Mouse (Mus musculus): ENCODE measurements around the gene Anapc15-ps. TPM values are rescaled to one million over a fixed set of nuclear protein-coding genes. Genes with fewer than 3 reads are reported as not detected.

Gene Anapc15-ps
- not detected in 2 replicates for polyA plus RNA-seq (2021; fragmentation: Nextera tagmentation)
- long read RNA-seq, experiment 1 = 0 reads
- long read RNA-seq, experiment 2 = 0 reads

DNA sequence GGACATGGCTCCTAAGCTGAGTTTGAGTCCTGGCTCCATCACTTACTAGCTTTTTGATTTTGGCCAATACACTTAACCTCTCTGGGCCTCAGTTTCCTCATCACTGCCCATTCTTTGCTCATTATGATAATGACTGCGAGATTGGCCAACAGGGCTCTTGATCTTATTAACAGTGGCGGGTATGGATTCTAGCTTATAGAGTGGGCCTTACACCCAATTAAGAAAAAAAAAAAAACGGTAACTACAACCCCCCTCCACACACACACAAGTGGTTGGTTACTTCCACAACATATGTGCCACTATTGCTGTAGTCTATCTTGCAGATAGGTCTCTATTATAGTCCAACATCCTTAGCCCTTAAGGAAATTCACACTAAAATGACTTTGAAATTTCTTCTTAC, at the start of gene Anapc15-ps:
Gene Anapc15-ps (minus strand): TSS at position 101 of the 400 bp plus-strand sequence.

Other genes starting within 250 kb of the Anapc15-ps start
- gene Mrpl42, start 171.5 kb downstream of the Anapc15-ps start, polyA plus RNA-seq (2021; fragmentation: Nextera tagmentation) = 382 and 389 TPM in 2 replicates
- gene Ube2n, start 158.3 kb downstream of the Anapc15-ps start, polyA plus RNA-seq (2021; fragmentation: Nextera tagmentation) = 135 and 174 TPM in 2 replicates
- 27.1 and 72.8 TPM in 2 replicates for gene Nudt4, start 109.3 kb downstream of the Anapc15-ps start, polyA plus RNA-seq (2021; fragmentation: Nextera tagmentation)
- gene Gm33543, start 169.5 kb upstream of the Anapc15-ps start, polyA plus RNA-seq (2021; fragmentation: Nextera tagmentation) = not detected in 2 replicates